Mouse (Mus musculus) testis, adult 2 months (tissue): ENCODE data around the gene Egf.

ENCODE experiments used
- CTCF ChIP-seq: fragments of 200-500 bp; IDR thresholded peaks from 2 replicates; pipeline ENCODE4 v1.5.1; 2012; ENCODE audit warnings: low read depth, mild to moderate bottlenecking, inconsistent platforms, low read length, moderate library complexity; ENCODE audit not compliant: control insufficient read depth, insufficient read depth, insufficient replicate concordance
- POLR2A ChIP-seq: fragments of 200-500 bp; IDR thresholded peaks from 2 replicates; pipeline ENCODE4 v1.6.1; 2012; ENCODE audit warnings: low read depth, mild to moderate bottlenecking, inconsistent platforms, low read length, moderate library complexity; ENCODE audit not compliant: control insufficient read depth

DNA sequence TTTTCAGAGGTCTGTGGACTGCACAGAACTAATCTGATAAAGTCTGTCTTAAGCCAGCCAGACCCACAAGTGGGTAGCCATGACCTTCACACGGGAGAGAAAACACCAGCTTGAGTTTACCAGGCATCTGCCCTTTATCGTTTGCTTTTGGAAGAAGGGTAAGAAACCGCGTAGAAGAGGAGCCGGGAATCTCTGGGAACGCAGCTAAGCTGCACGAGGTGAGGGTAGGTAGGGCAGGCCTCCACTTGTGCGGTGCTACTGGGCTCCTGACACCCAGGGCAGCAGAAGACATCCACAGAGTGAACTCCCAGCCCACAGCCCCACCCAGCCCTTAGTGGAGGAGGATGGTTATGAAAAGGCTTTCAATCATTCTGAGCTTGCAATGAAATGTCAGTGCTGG, 59.2 kb downstream of the Egf start:
- no peak for TF ChIP-seq POLR2A
- no peak for TF ChIP-seq CTCF
